Mouse (Mus musculus) heart, postnatal 10 days (tissue): Measurements from ENCODE around the gene Sap25. TPM values are rescaled to one million over a fixed set of nuclear protein-coding genes. Genes with fewer than 3 reads are reported as not detected.

Experiments used
- DNase-seq, 2 experiments: peaks; one replicate each; pipeline ENCODE4 v3.0.0; 2021
- intact Hi-C: fragments of 180-260 bp; cut with DNase I; formaldehyde crosslinking; loops from one replicate; pipeline ENCODE4 v1.15.1; 2025
- total RNA-seq, 2 experiments: library from RNA; stranded (reverse); gene quantifications; 2 replicates each; pipeline ENCODE4 v1.2.3; 2021

Gene Sap25
- total RNA-seq, 2 experiments from 2014 or later, result 3.2 to 3.9 TPM

GRCm38 (mm10) chr5:137623937-137624530, 17.1 kb upstream of the Sap25 start:
- no peak for DNase-seq
- intact Hi-C loops, result no loop called here

DNA sequence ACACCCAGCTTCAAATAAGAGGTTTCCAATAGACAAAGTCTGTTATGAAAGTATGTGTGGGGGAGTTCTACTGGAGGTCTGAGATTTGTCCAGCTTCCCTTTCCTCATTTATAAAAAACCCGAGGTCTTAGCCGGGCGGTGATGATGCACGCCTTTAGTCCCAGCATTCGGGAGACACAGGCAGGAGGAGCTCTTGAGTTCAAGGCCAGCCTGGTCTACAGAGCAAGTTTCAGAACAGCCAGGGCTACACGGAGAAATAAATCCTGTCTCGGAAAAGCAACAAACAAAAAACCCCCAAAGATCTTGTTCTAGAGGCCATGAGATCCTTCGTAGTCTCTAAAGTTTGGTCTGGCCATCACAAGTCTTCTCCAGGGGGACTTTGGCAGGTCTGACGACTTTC, 13.1 kb upstream of the Sap25 start:
- intact Hi-C loops, result loop anchor here (5.0 kb wide), 1 partner anchor 96 kb away; the partner anchor contains the start of genes Epo and Gnb2
- peak in 1 of 2 experiments; percentile 53 for DNase-seq

- intact Hi-C loops, result loop anchor here (5.0 kb wide), 1 partner anchor 96 kb away; the partner anchor contains the start of genes Epo and Gnb2
- peak; percentile 99 to 100 for DNase-seq
Observed at GRCm38 (mm10) chr5:137628498-137629305, 12.4 kb upstream of the Sap25 start, which contains the start of the genes Fbxo24, Lrch4 and Gm20605. TSS of gene Fbxo24 (minus strand) at chr5:137629002. TSS of gene Lrch4 (plus strand) at chr5:137629121. TSS of gene Gm20605 (plus strand) at chr5:137629175.

DNA sequence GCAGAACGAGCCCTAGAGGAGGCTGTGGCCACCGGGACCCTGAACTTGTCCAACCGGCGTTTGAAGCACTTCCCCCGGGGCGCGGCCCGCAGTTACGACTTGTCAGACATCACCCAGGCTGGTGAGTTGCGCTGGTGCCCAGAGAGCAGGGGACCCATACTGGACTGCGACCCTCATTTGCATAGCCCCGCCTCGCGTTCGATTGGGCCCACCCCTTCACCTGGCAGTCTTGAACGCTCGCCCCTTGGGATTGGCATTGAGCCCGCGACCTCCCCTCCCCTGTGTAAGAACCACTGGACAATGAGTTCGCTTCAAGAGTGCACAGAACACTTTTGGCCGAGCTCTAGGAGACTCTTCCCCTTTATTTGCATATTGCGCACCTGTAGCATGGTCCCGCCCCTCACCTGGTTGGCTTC, 11.8 kb upstream of the Sap25 start:
- intact Hi-C loops, result loop anchor here (5.0 kb wide), 1 partner anchor 97 kb away; the partner anchor contains the start of genes Epo and Gnb2
- no peak for DNase-seq

- intact Hi-C loops, result loop anchor here (2.0 to 5.0 kb wide), 2 partner anchors 29 to 98 kb away; partner anchors contain the start of genes Epo, Gnb2 and Mospd3
- peak in 1 of 2 experiments; percentile 36 for DNase-seq
Observed at GRCm38 (mm10) chr5:137629906-137630545, 11.1 kb upstream of the Sap25 start.

- peak; percentile 55 to 58 for DNase-seq
- intact Hi-C loops, result loop anchor here (2.0 kb wide), 1 partner anchor 30 kb away; the partner anchor contains the start of gene Mospd3
Observed at GRCm38 (mm10) chr5:137630602-137631001, 10.5 kb upstream of the Sap25 start.

DNA sequence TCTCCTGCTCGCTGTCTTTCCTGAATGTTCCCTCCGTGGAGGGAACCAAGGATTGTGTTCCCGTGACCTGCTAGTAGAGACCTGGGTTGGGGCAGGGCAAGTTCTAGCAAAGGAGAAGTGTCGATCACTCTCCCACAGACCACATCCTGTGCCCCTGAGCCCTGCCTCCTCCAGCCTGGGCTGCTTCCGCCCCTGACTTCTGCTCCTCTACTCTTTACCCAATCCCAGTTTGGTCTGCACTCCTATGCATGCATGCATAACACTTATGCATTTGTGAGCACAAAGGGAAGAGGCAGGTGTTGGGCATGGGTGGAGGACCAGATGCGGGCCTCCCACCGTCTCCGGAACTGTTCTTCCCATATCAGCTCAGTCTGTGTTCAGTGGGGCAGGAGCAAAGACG, 10.0 kb upstream of the Sap25 start:
- peak; percentile 52 to 58 for DNase-seq
- intact Hi-C loops, result loop anchor here (2.0 kb wide), 1 partner anchor 30 kb away; the partner anchor contains the start of gene Mospd3

GRCm38 (mm10) chr5:137631591-137631990, 9.5 kb upstream of the Sap25 start:
- DNase-seq, result no peak
- intact Hi-C loops, result loop anchor here (2.0 kb wide), 1 partner anchor 31 kb away; the partner anchor contains the start of gene Mospd3

GRCm38 (mm10) chr5:137633397-137634084, 7.6 kb upstream of the Sap25 start:
- intact Hi-C loops, result no loop called here
- DNase-seq, result no peak

GRCm38 (mm10) chr5:137639472-137639871, 1.7 kb upstream of the Sap25 start:
- intact Hi-C loops, result no loop called here
- DNase-seq, result no peak

DNA sequence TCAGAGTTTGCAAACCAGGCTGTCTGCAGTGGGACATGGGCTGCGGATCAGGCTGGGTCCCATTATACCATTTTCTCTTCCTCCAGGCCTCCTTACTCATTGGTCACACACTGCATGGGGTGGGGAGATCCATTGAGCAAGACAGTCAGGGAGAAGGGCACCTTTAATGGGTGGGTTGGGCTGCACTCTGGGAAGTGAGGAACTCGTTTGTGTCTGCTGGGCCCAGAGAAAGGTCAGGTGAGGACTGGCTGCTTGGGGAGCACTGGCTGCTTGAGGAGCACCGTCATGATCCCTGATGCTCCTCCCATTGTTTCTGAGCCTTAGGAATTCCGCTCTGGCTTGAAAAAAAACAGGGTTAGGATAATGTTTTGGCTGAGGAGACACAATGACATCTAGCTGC, 1.8 kb downstream of the Sap25 start:
- no peak for DNase-seq
- intact Hi-C loops, result loop anchor here (10.0 kb wide), 1 partner anchor 258 kb away; no protein-coding TSS in a partner anchor

DNA sequence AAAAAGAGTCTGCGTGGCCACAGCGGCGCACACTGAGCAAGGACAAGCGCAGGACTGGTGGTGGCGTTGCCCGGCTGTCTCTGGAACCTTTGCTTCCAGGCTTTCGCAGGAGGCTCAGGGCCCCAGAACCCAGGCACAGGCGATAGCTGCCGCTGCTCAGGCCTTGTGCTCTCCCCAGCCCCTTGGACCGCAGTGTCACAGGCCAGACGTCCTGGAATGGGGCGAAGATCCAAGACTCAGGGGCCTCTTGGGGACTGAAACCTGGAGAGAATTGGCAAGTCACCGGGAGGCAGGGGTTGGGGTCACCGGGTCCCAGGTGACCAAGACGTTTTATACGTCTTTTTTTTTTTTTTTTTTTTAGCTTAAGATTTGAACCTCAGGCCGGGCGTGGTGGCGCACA, 3.4 kb downstream of the Sap25 start:
- no peak for DNase-seq
- intact Hi-C loops, result loop anchor here (10.0 kb wide), 1 partner anchor 260 kb away; no protein-coding TSS in a partner anchor

DNA sequence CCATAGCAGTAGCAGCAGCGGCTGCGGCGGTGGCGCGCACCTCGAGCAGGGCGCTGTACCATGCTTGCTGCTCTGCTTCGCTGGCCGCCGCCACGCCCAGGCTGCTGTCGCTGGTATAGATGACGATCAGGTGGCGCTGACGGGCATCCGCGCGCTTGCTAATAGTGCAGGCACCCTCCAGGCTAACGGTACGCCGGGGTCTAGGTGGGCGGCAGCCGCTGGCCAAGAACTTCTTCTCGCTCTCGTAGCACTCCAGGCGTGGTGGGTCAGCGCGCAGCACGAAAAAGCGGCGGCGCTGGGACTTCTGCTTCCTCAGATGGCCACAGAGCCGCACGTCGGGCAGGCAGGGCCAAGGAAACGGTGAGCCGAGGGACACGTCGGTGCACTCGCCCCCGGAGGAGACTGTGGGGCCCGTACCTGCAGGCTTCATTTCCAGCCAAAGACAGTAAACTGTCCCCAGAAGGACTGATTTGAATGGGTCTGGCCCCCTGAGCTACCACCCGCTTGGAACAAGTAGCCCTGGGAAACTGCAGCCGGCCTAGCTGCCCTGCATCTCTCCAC, 4.0 kb downstream of the Sap25 start:
- DNase-seq, result no peak

DNA sequence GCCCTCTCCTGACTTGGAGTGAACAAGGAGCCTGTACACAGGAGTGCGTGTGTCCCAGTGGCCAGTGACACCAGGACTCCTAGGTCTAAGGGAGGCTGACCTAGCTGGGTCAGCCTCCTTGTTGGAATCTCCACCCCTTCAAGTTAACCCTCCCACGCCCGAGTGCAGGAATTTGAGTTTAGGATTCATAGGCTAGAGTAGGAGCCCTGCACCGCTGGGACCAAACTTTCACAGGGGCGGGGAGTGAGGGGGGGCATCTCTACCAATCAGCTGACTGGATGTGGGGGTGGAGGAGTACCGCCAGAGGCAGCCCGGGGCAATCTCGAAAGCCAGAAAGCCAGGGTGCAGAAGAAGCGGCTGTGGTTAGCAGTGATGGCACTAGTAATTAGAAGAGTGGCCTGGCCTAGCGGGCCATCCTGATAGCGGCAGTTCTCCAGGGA, 4.5 kb downstream of the Sap25 start, which contains the start of gene Irs3:
TSS of gene Irs3 (minus strand) at position 63 of the 440 bp plus-strand sequence.
- peak; percentile 42 to 48 for DNase-seq
- intact Hi-C loops, result loop anchor here (10.0 kb wide), 1 partner anchor 261 kb away; no protein-coding TSS in a partner anchor

More for the DNA sequence above, 4.0 kb downstream of the Sap25 start:
- intact Hi-C loops, result loop anchor here (10.0 kb wide), 1 partner anchor 260 kb away; no protein-coding TSS in a partner anchor

DNA sequence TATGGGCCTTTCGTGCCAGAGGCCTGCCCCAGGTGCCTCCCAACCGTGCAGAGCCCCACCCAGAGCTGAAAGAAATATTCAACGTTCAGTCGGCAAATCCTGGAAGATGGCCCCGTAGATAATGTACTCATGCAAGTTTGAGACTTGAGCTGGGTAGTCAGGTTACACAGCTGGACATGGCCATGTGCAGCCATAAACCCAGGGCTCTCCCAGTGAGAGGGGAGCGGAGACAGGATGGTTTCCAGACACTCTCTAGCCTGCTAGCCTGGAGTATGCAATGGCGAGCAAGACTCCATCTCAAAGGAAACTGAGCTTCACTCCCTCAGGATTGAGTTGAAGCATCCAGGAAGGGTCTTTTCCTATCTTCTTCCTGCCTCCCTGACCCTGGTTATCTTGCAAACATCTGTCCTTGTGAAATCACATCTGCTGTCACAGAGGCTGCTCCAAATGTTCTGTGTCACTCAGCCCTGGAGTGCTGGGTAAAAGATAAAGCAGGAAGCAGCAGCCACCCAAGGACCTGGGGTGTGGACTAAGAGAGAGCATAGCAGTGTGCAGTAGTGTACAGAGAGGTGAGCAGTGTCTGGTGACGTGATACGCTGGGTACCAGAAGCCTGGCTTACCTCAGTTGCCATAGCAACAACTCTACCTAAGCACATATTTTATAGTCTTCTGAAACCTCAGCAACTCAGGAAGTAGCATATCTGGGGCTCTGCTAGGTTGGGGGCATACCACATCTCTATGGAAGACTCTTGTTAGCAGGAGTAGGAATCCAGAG, 6.9 kb downstream of the Sap25 start:
- DNase-seq, result no peak
- intact Hi-C loops, result loop anchor here (10.0 kb wide), 1 partner anchor 263 kb away; no protein-coding TSS in a partner anchor

GRCm38 (mm10) chr5:137649251-137649650, 8.1 kb downstream of the Sap25 start:
- intact Hi-C loops, result loop anchor here (10.0 kb wide), 1 partner anchor 264 kb away; no protein-coding TSS in a partner anchor

GRCm38 (mm10) chr5:137649669-137650571, 8.8 kb downstream of the Sap25 start:
- intact Hi-C loops, result loop anchor here (10.0 kb wide), 1 partner anchor 265 kb away; no protein-coding TSS in a partner anchor
- no peak for DNase-seq

More at GRCm38 (mm10) chr5:137649251-137649650, 8.1 kb downstream of the Sap25 start:
- DNase-seq, result no peak
